Mouse (Mus musculus) forebrain, embryonic 12.5 days (tissue): ENCODE results near the gene Arid1b. TPM values are rescaled to one million over a fixed set of nuclear protein-coding genes. Genes with fewer than 3 reads are reported as not detected.

ENCODE experiments used
- ATAC-seq: fragments of 200-750 bp; cut with Nextera tagmentation; 2 replicates; pipeline ENCODE4 v1.8.0; 2017; ENCODE audit warnings: moderate TSS enrichment; ENCODE audit not compliant: low FRiP score
- H3K27ac ChIP-seq: fragments of 300-500 bp; sonication (generic); 2 replicates; pipeline ENCODE4 v1.5.1; 2016; ENCODE audit warnings: mild to moderate bottlenecking
- H3K27me3 ChIP-seq: fragments of 300-500 bp; sonication (generic); 2 replicates; pipeline ENCODE4 v1.6.1; 2016; ENCODE audit warnings: mild to moderate bottlenecking
- H3K36me3 ChIP-seq: fragments of 300-500 bp; sonication (generic); replicated peaks from 2 replicates; pipeline ENCODE4 v1.6.1; 2016; ENCODE audit warnings: mild to moderate bottlenecking
- H3K4me1 ChIP-seq: fragments of 300-500 bp; sonication (generic); 2 replicates; pipeline ENCODE4 v1.6.1; 2016
- H3K4me2 ChIP-seq: fragments of 300-500 bp; sonication (generic); 2 replicates; pipeline ENCODE4 v1.6.1; 2016; ENCODE audit warnings: mild to moderate bottlenecking, moderate library complexity
- H3K4me3 ChIP-seq: fragments of 300-500 bp; sonication (generic); replicated peaks from 2 replicates; pipeline ENCODE4 v1.5.1; 2016; ENCODE audit warnings: mild to moderate bottlenecking
- H3K9ac ChIP-seq: fragments of 300-500 bp; sonication (generic); 2 replicates; pipeline ENCODE4 v1.6.1; 2016; ENCODE audit warnings: mild to moderate bottlenecking
- H3K9me3 ChIP-seq: fragments of 300-500 bp; sonication (generic); 2 replicates; pipeline ENCODE4 v1.6.1; 2016
- WGBS: fragments of 180-500 bp; shearing (Covaris S2); methylation state at CpG from one replicate; pipeline ENCODE4 v1.1.7; 2016; 5-methylcytosine and 5-hydroxymethylcytosine counted together
- polyA plus RNA-seq: library from polyadenylated mRNA; unstranded; fragments of >200 nt; fragmentation: Nextera tagmentation; extraction: Ambion mirVana; gene quantifications from 2 replicates; pipeline ENCODE4 v1.2.1, GENCODE M21; 2016

The Arid1b gene
- polyA plus RNA-seq, 1 experiment from 2014 or later, result 17.4 TPM

GRCm38 (mm10) chr17:5207881-5208280 lies 213.7 kb downstream of the Arid1b start:
- Histone ChIP-seq H3K27me3 (no peaks in the 10 kb centered on the region), H3K27ac (no peak overlapping the region), H3K4me3 (no peak overlapping the region), H3K4me1 (peaks cover 52% of the 10 kb centered on the region), H3K9ac (no peak overlapping the region), H3K9me3 (no peaks in the 10 kb centered on the region), H3K4me2 (no peak overlapping the region), H3K36me3 (no peaks in the 10 kb centered on the region)
- WGBS, result 92% methylated on average over 8 of the region's 8 CpGs
- no peak for ATAC-seq

- WGBS, result 30% methylated on average over 3 of the region's 3 CpGs
- H3K27me3 ChIP-seq, result no peaks in the 10 kb centered on the region
- no peak overlapping the region for H3K9ac ChIP-seq
- no peaks in the 10 kb centered on the region for H3K36me3 ChIP-seq
- no peak overlapping the region for H3K4me2 ChIP-seq
- H3K9me3 ChIP-seq, result no peaks in the 10 kb centered on the region
- H3K27ac ChIP-seq, result no peak overlapping the region
- no peak overlapping the region for H3K4me3 ChIP-seq
- no peak for ATAC-seq
- H3K4me1 ChIP-seq, result peaks cover 57% of the 10 kb centered on the region
Observed at GRCm38 (mm10) chr17:5208362-5208761, 214.2 kb downstream of the Arid1b start.

- no peak for ATAC-seq
- Histone ChIP-seq H3K4me3 (no peak overlapping the region), H3K9ac (no peak overlapping the region), H3K27ac (no peak overlapping the region), H3K9me3 (no peaks in the 10 kb centered on the region), H3K4me2 (no peak overlapping the region), H3K27me3 (no peaks in the 10 kb centered on the region), H3K4me1 (peaks cover 59% of the 10 kb centered on the region), H3K36me3 (no peaks in the 10 kb centered on the region)
- WGBS, result 97% methylated on average over 1 of the region's 1 CpGs
Observed at GRCm38 (mm10) chr17:5209076-5209475, 214.9 kb downstream of the Arid1b start.

GRCm38 (mm10) chr17:5210101-5210727 lies 216.1 kb downstream of the Arid1b start:
- Histone ChIP-seq H3K36me3 (no peaks in the 10 kb centered on the region), H3K4me2 (no peak overlapping the region), H3K9ac (no peak overlapping the region), H3K4me1 (peaks cover 61% of the 10 kb centered on the region), H3K9me3 (no peaks in the 10 kb centered on the region), H3K4me3 (no peak overlapping the region), H3K27me3 (no peaks in the 10 kb centered on the region), H3K27ac (peak overlapping the region; percentile 36; the same call in 1 of the 2 replicates)
- WGBS, result 86% methylated on average over 6 of the region's 6 CpGs
- ATAC-seq, result no peak

GRCm38 (mm10) chr17:5210891-5211290 lies 216.8 kb downstream of the Arid1b start:
- Histone ChIP-seq H3K4me1 (peaks cover 56% of the 10 kb centered on the region), H3K27me3 (no peaks in the 10 kb centered on the region), H3K9ac (no peak overlapping the region), H3K9me3 (no peaks in the 10 kb centered on the region), H3K4me3 (no peak overlapping the region), H3K36me3 (no peaks in the 10 kb centered on the region), H3K4me2 (no peak overlapping the region), H3K27ac (peak overlapping the region; percentile 80; the same call in 1 of the 2 replicates)
- ATAC-seq, result no peak
- 84% methylated on average over 7 of the region's 7 CpGs for WGBS

- no peaks in the 10 kb centered on the region for H3K36me3 ChIP-seq
Observed at GRCm38 (mm10) chr17:5212166-5212565, 218.0 kb downstream of the Arid1b start.

GRCm38 (mm10) chr17:5213441-5213840 lies 219.3 kb downstream of the Arid1b start:
- no peak overlapping the region for H3K4me3 ChIP-seq
- no peaks in the 10 kb centered on the region for H3K9me3 ChIP-seq
- 64% methylated on average over 6 of the region's 6 CpGs for WGBS
- H3K27ac ChIP-seq, result peak overlapping the region; percentile 80
- ATAC-seq, result no peak
- H3K4me2 ChIP-seq, result no peak overlapping the region
- peaks cover 59% of the 10 kb centered on the region for H3K4me1 ChIP-seq
- H3K9ac ChIP-seq, result no peak overlapping the region; the same call in 1 of the 2 replicates
- H3K27me3 ChIP-seq, result no peaks in the 10 kb centered on the region
- H3K36me3 ChIP-seq, result no peaks in the 10 kb centered on the region

More at GRCm38 (mm10) chr17:5212166-5212565, 218.0 kb downstream of the Arid1b start:
- Histone ChIP-seq H3K9ac (no peak overlapping the region), H3K27me3 (no peaks in the 10 kb centered on the region), H3K9me3 (no peaks in the 10 kb centered on the region), H3K4me2 (no peak overlapping the region; the same call in 1 of the 2 replicates), H3K4me3 (no peak overlapping the region), H3K4me1 (peaks cover 49% of the 10 kb centered on the region), H3K27ac (peak overlapping the region; percentile 80)
- peak; percentile 84 for ATAC-seq
- 35% methylated on average over 12 of the region's 12 CpGs for WGBS

GRCm38 (mm10) chr17:5215352-5215751 lies 221.2 kb downstream of the Arid1b start:
- Histone ChIP-seq H3K4me2 (no peak overlapping the region), H3K4me1 (peaks cover 61% of the 10 kb centered on the region), H3K9me3 (no peaks in the 10 kb centered on the region), H3K9ac (no peak overlapping the region), H3K4me3 (no peak overlapping the region), H3K27me3 (no peaks in the 10 kb centered on the region), H3K27ac (no peak overlapping the region), H3K36me3 (no peaks in the 10 kb centered on the region)
- no peak for ATAC-seq
- WGBS, result 88% methylated on average over 4 of the region's 4 CpGs

GRCm38 (mm10) chr17:5216965-5217546 lies 222.9 kb downstream of the Arid1b start:
- WGBS, result 49% methylated on average over 10 of the region's 10 CpGs
- Histone ChIP-seq H3K27ac (no peak overlapping the region), H3K36me3 (no peaks in the 10 kb centered on the region), H3K4me2 (no peak overlapping the region), H3K9ac (no peak overlapping the region), H3K9me3 (no peaks in the 10 kb centered on the region), H3K4me1 (peaks cover 62% of the 10 kb centered on the region), H3K4me3 (no peak overlapping the region), H3K27me3 (no peaks in the 10 kb centered on the region)
- ATAC-seq, result no peak

GRCm38 (mm10) chr17:5217852-5218845 lies 224.0 kb downstream of the Arid1b start:
- no peak overlapping the region for H3K4me2 ChIP-seq
- peak; percentile 44; the same call in 1 of the 2 replicates for ATAC-seq
- H3K9ac ChIP-seq, result no peak overlapping the region
- H3K27ac ChIP-seq, result 0 out of 2 replicates have a peak overlapping the region, but pooled peaks have one; percentile 1
- WGBS, result 72% methylated on average over 9 of the region's 9 CpGs
- H3K36me3 ChIP-seq, result no peaks in the 10 kb centered on the region
- peaks cover 51% of the 10 kb centered on the region for H3K4me1 ChIP-seq
- H3K9me3 ChIP-seq, result no peaks in the 10 kb centered on the region
- H3K27me3 ChIP-seq, result no peaks in the 10 kb centered on the region
- no peak overlapping the region for H3K4me3 ChIP-seq

- Histone ChIP-seq H3K9ac (no peak overlapping the region), H3K4me2 (no peak overlapping the region), H3K27me3 (no peaks in the 10 kb centered on the region), H3K4me3 (no peak overlapping the region), H3K36me3 (no peaks in the 10 kb centered on the region), H3K9me3 (no peaks in the 10 kb centered on the region), H3K4me1 (peaks cover 42% of the 10 kb centered on the region), H3K27ac (no peak overlapping the region)
- ATAC-seq, result no peak
- WGBS, result 70% methylated on average over 6 of the region's 6 CpGs
Observed at GRCm38 (mm10) chr17:5218955-5219557, 224.9 kb downstream of the Arid1b start.

- Histone ChIP-seq H3K4me2 (no peak overlapping the region), H3K4me1 (peaks cover 38% of the 10 kb centered on the region), H3K9me3 (no peaks in the 10 kb centered on the region), H3K4me3 (no peak overlapping the region), H3K27ac (peak overlapping the region; percentile 37; the same call in 1 of the 2 replicates), H3K36me3 (no peaks in the 10 kb centered on the region), H3K9ac (no peak overlapping the region), H3K27me3 (no peaks in the 10 kb centered on the region)
- 55% methylated on average over 8 of the region's 8 CpGs for WGBS
- ATAC-seq, result 0 out of 2 replicates have a peak, but pooled peaks have one; percentile 31
Observed at GRCm38 (mm10) chr17:5221041-5221440, 226.9 kb downstream of the Arid1b start.
